Mouse (Mus musculus) megakaryocyte, embryonic 14.5 days (primary cell): ENCODE measurements around the gene Pold1.

Source experiments
- FLI1 ChIP-seq: IDR thresholded peaks from 2 replicates; pipeline ENCODE4 v1.6.1; 2012; ENCODE audit warnings: low read length, inconsistent platforms, mixed read lengths
- GATA1 ChIP-seq: IDR thresholded peaks from 3 replicates; pipeline ENCODE4 v1.6.1; 2012; ENCODE audit warnings: mixed read lengths, low read length, inconsistent platforms, borderline replicate concordance

DNA sequence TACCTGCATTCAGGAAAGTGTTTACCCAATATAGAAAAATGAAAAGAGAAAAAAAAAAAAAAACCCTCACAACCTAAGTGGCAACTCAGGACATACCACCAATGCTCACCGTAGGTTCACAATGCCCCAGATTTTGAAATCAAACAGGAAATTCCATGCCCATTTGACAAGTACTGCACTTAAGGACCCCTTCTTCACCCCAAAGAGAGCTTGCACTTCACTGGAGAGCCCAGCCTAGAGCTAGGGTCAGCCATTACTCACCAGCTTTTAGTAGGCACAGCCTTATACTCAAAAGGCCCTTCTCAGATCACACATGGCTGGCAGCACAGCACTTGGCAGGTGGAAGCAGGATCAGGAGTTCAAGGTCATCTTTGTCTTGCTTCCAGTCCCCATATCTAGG is 34.5 kb upstream of the Pold1 start:
- TF ChIP-seq GATA1 (no peak), FLI1 (no peak)
